ENCODE assay signal across 8 mouse cellular contexts in genomic region chr4:118260551-118261267, GRCm38 (mm10). TPM values are rescaled to one million over a fixed set of nuclear protein-coding genes. Genes with fewer than 3 reads are reported as not detected.
DNase-seq lines count a peak whose midpoint lies in the region; ATAC-seq and TF ChIP-seq lines count a peak whose summit lies in the region.

No protein-coding gene starts in this region.

- peak overlapping the region; percentile 35 to 56 for H3K4me3 ChIP-seq in MEL (ENCODE audit: control insufficient read depth in 1 of 2, insufficient read depth in 1 of 2, low read depth in 2 of 2, low read length in 2 of 2)
- peak overlapping the region; percentile 26 for H3K4me3 ChIP-seq in bone marrow, adult 2 months (replicated peaks; ENCODE audit: control insufficient read depth, low read depth, low read length)
- H3K4me3 ChIP-seq in forebrain, embryonic 10.5 days = peak overlapping the region; percentile 61
- H3K4me3 ChIP-seq in lung, adult 2 months (replicated peaks; ENCODE audit: extremely low read depth, low read depth, low read length) = peak overlapping the region; percentile 35

- no peak overlapping the region for H3K27ac ChIP-seq in MEL (ENCODE audit: control insufficient read depth, low read depth, low read length)
- no peak overlapping the region for H3K27ac ChIP-seq in bone marrow, adult 2 months (ENCODE audit: control insufficient read depth, insufficient read depth, low read depth, low read length, poor library complexity)
- H3K27ac ChIP-seq in forebrain, embryonic 10.5 days = peak overlapping the region; percentile 86

- no peak overlapping the region for H3K9ac ChIP-seq in MEL (ENCODE audit: control insufficient read depth, low read depth, low read length, poor library complexity, severe bottlenecking)

- H3K79me2 ChIP-seq in MEL (ENCODE audit: control insufficient read depth, insufficient read depth, low read length, poor library complexity) = no peaks in the 10 kb centered on the region

- TF ChIP-seq CTCF in MEL (IDR thresholded peaks at IDR 0.05 in 2 of 3, conservative IDR thresholded peaks at IDR 0.05 in 1 of 3; ENCODE audit: control insufficient read depth in 1 of 3, insufficient read depth in 1 of 3, low read depth in 2 of 3, low read length in 3 of 3, poor library complexity in 1 of 3, severe bottlenecking in 1 of 3) = no peak
- TF ChIP-seq CTCF in bone marrow, adult 2 months (IDR thresholded peaks at IDR 0.05; ENCODE audit: control insufficient read depth, insufficient read depth, low read length) = no peak
- TF ChIP-seq CTCF in lung, adult 2 months (IDR thresholded peaks at IDR 0.05; ENCODE audit: insufficient read depth, low read length) = no peak

- DNase-seq in MEL (ENCODE audit: low read depth, low spot score) = peak; percentile 23
- peak; percentile 76 for DNase-seq in forebrain, embryonic 10.5 days (ENCODE audit: extremely low spot score, low spot score)
- peak; percentile 74 for DNase-seq in heart, postnatal 4 days
- DNase-seq in layer of hippocampus, adult 8-10 months (ENCODE audit: low spot score in 2 of 2) = peak; percentile 45 to 62
- DNase-seq in lung, adult 2 months = peak; percentile 61
- DNase-seq in ovary, postnatal 10 days (ENCODE audit: low spot score) = peak; percentile 52

- no peak for TF ChIP-seq POLR2A in MEL (IDR thresholded peaks at IDR 0.05; ENCODE audit: control insufficient read depth in 1 of 2, insufficient read depth in 1 of 2, low read depth in 1 of 2, low read length in 2 of 2, poor library complexity in 1 of 2)
- TF ChIP-seq POLR2A in bone marrow, adult 2 months (IDR thresholded peaks at IDR 0.05; ENCODE audit: borderline replicate concordance, control insufficient read depth, low read depth, low read length) = no peak
- TF ChIP-seq POLR2A in lung, adult 2 months (IDR thresholded peaks at IDR 0.05; ENCODE audit: borderline replicate concordance, extremely low read depth, low read depth, low read length) = no peak

- 4% methylated on average over 39 of the region's 39 CpGs for WGBS in bone marrow, adult 2 months
- under 1% methylated on average over 39 of the region's 39 CpGs for WGBS in forebrain, embryonic 10.5 days
- 1% methylated on average over 39 of the region's 39 CpGs for WGBS in lung, adult 2 months

- no peaks in the 10 kb centered on the region for H3K4me1 ChIP-seq in MEL (ENCODE audit: control insufficient read depth in 1 of 2, insufficient read depth in 2 of 2, low read length in 2 of 2)
- H3K4me1 ChIP-seq in bone marrow, adult 2 months (ENCODE audit: control insufficient read depth, insufficient read depth, low read length) = no peaks in the 10 kb centered on the region
- peaks cover 68% of the 10 kb centered on the region for H3K4me1 ChIP-seq in forebrain, embryonic 10.5 days
- peaks cover 6% of the 10 kb centered on the region for H3K4me1 ChIP-seq in lung, adult 2 months (ENCODE audit: control insufficient read depth, insufficient read depth, low read length)

- no peak for TF ChIP-seq EP300 in MEL (IDR thresholded peaks at IDR 0.05; ENCODE audit: low read depth in 1 of 2, low read length in 2 of 2)

- no peak for ATAC-seq in erythroid progenitor cell, adult 5-6 weeks (replicated peaks; ENCODE audit: low FRiP score, poor library complexity, severe bottlenecking)

- TF ChIP-seq RAD21 in MEL (IDR thresholded peaks at IDR 0.05; ENCODE audit: low read depth, low read length) = no peak

- H3K9me3 ChIP-seq in MEL (replicated peaks; ENCODE audit: insufficient read depth, low read length) = no peaks in the 10 kb centered on the region
- H3K9me3 ChIP-seq in forebrain, embryonic 10.5 days = no peaks in the 10 kb centered on the region

- peaks cover 0 to 5% of the 10 kb centered on the region in 2 experiments; a peak in 2 of 4 replicates for H3K27me3 ChIP-seq in MEL (ENCODE audit: control insufficient read depth in 1 of 2, insufficient read depth in 2 of 2, low read length in 2 of 2)
- H3K27me3 ChIP-seq in forebrain, embryonic 10.5 days (ENCODE audit: poor library complexity, severe bottlenecking) = no peaks in the 10 kb centered on the region

- H3K36me3 ChIP-seq in MEL (ENCODE audit: control insufficient read depth in 1 of 2, insufficient read depth in 2 of 2, low read length in 2 of 2) = no peaks in the 10 kb centered on the region
- H3K36me3 ChIP-seq in forebrain, embryonic 10.5 days (replicated peaks) = peaks cover 82% of the 10 kb centered on the region

TF ChIP-seq in MEL, 35 proteins besides CTCF, POLR2A, EP300 and RAD21:
- no peak for TF ChIP-seq ZMIZ1 (IDR thresholded peaks at IDR 0.05; ENCODE audit: low read depth, low read length)
- TF ChIP-seq MAFK (IDR thresholded peaks at IDR 0.05; ENCODE audit: borderline replicate concordance, low read depth, low read length) = no peak
- no peak for TF ChIP-seq MAZ (IDR thresholded peaks at IDR 0.05; ENCODE audit: low read depth, low read length)
- no peak for TF ChIP-seq RCOR1 (IDR thresholded peaks at IDR 0.05; ENCODE audit: low read depth, low read length)
- no peak for TF ChIP-seq SMC3 (IDR thresholded peaks at IDR 0.05; ENCODE audit: low read depth, low read length)
- no peak for TF ChIP-seq POLR2AphosphoS5 (IDR thresholded peaks at IDR 0.05; ENCODE audit: borderline replicate concordance, low read depth, low read length)

RNA-seq across cellular contexts. Expression of gene Ptprf, which starts 30.5 kb away (rescaled TPM):
- total RNA-seq in MEL (2012; rRNA removed) = 0.04 TPM in 1 of 2 replicates, not detected in the other
- polyA plus RNA-seq in MEL (2012; ENCODE audit: insufficient read depth in 1 of 2, insufficient read length in 2 of 2, low read depth in 1 of 2, low replicate concordance in 2 of 2, missing spikeins in 1 of 2) = not detected
- polyA plus RNA-seq in bone marrow, adult 2 months (2011; ENCODE audit: insufficient read depth, insufficient read length, low replicate concordance, missing spikeins) = 1.1 and 7.4 TPM in 2 replicates
- 99.7 and 102 TPM in 2 replicates for polyA plus RNA-seq in forebrain, embryonic 10.5 days (2016; fragmentation: Nextera tagmentation; extraction: Ambion mirVana)
- 10 to 100 TPM; 39.4 to 40.7 TPM for total RNA-seq in heart, postnatal 4 days (2021)
- total RNA-seq in layer of hippocampus, adult 8-10 months (2022) = 10 to 100 TPM; 78.3 to 80.3 (median 78.9) TPM
- 245 and 250 TPM in 2 replicates for polyA plus RNA-seq in lung, adult 2 months (2012; rRNA removed)
- 0.84 TPM in 1 of 2 replicates, not detected in the other for total RNA-seq in erythroid progenitor cell, adult 5-6 weeks (2015; ENCODE audit: low replicate concordance)
- total RNA-seq in erythroid progenitor cell, adult 5-6 weeks (2017; ENCODE audit: low replicate concordance) = 0.13 TPM in 1 of 2 replicates, not detected in the other

Comparison
In these comparisons a context has a peak if more than half of its experiments do, and no peak if none do; other contexts are left out.
1. DNase-seq: peak in every context shown above with its lines; median percentile 76 in forebrain, embryonic 10.5 days; 74 in heart, postnatal 4 days; 61 in lung, adult 2 months; 54 in layer of hippocampus, adult 8-10 months; 52 in ovary, postnatal 10 days; 23 in MEL.
2. RNA of gene Ptprf, which starts 30.5 kb away (total RNA-seq): 78.3 to 80.3 TPM in layer of hippocampus, adult 8-10 months and 39.4 to 40.7 TPM in heart, postnatal 4 days; 0.13 to 0.84 TPM in erythroid progenitor cell, adult 5-6 weeks and 0.04 TPM in MEL; every median in the first group is over 10 times any median in the second.
3. Peak in every context shown above with its lines, with median percentiles within 50 percentile points of each other: H3K4me3 ChIP-seq.